Mouse (Mus musculus): ENCODE results near the gene Kcnc1.

Gene Kcnc1

DNA sequence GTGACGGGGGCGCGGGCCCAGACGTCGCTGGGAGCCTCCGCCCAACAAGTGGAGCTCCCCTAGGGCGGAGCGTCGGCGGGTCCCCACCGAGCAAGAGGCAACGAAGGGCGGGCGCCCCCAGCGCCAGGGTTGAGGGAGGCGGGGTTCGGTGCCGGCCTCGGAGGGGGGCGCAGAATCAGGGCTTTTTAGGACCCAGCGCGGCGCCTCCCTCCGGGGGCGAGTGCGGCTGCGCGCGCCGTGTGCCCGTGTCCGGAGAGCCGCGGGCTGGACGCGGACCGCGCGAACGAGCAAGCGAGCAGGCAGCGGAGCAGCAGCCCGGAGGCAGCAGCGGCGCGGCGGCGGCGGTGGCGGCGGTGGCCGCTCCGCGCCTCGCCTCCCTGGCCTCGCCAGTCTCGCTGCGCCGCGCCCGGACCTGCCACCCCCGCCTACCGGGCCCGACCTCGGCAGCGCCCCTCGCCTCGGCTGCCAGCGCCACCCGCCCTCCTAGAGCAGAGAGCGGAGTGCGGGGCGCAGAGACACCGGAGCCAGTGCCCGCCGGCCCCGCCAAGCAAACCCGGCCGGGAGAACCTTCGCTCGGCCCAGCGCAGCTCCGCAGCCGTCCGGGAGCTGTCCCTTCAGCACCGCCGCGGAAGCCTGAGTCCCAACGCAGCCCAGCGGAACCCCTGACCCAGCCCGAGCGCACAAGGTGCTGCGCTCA, at the start of gene Kcnc1:
Kcnc1 (plus strand) TSS at position 267 of the 697 bp plus-strand sequence.
- DNase-seq = peak; percentile 89

DNA sequence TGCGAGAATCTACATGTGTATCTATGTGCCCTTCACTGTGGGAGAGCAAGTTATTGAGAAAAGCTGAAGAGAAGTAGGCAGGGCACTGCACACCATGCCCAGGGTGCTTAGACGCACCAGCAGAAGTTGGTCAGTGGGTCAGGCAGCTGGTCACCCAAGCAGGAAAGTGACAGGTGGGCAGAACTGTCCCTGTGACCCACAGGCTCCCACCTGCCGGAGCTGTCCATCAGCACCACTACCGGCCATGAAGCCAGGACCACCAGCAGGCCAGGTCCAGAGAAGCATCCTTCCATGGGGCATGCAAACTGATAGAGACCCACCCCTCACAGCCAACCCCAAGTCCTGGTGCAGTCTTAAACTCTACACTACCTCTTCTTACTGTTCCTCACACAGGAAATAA, 48.6 kb upstream of the Kcnc1 start:
- DNase-seq = no peak

DNA sequence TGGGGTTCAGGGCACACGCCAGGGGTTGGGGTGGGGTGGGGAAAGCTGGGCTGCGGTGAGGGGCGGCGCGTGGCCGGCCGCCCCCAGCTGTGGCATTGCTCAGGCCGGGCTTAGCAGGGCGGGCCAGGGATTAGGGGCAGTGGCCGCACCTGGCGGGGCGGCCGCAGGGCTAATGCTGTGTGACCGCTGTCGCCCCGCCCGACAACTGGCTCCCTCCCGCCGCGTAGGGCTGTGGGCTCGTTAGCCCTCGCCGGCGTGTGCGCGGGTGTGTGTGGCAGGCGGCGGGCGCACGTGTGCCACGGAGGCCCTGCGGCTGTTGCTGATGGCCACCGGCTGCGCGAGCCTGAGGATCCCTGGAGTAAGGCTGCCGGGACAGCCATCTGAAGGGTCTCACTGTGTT, 47.5 kb upstream of the Kcnc1 start:
- DNase-seq = no peak

DNA sequence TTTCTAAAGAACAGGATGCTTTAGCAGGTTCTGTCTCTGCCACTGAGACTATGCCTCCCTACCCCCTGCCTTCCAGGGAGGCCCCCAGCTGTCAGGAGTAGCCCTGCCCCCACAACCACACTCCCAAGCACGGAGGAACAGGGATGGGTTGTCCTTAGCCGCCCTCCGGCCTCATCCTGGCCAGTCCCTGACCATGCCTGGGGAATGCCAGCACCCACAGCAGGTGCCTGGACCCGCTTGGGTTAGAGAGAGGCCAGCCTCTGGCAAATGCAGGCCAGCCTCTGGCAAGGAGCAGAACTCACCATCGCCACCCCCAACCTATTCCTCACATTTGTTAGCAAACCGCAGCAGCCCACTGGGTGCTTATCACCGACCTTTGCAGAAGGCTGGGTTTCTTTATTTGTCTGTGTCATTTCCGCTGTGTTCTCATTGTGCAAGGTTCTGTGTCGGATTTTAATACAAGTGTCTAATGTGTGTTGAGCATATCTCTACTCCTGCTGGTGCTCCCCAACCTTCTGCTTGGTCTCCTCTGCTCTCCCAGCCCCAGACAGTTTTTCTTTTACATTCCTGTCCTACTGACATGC, 46.1 kb upstream of the Kcnc1 start:
- DNase-seq = no peak

GRCm38 (mm10) chr7:46352748-46353147, 43.5 kb upstream of the Kcnc1 start:
- DNase-seq = no peak

DNA sequence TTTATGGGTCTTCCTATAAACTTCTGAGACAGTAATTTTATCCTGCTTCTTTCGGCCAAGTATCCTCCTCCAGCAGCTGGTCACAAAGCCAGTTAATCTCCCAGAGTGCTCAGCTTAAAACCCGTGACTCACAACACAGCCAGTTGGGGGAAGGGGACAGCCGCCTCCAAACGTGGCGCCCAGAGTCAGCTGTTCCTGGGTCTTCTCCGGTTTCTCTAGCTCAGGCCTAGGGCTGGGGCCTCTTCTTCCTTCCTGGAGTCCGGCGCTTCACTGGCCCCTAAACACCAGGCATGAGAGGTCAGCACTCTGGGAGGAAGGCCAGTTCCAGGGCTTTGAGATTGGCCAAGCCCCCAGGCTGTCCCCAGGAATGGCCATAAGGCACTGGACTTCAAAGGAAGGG, 43.1 kb upstream of the Kcnc1 start:
- DNase-seq = no peak

DNA sequence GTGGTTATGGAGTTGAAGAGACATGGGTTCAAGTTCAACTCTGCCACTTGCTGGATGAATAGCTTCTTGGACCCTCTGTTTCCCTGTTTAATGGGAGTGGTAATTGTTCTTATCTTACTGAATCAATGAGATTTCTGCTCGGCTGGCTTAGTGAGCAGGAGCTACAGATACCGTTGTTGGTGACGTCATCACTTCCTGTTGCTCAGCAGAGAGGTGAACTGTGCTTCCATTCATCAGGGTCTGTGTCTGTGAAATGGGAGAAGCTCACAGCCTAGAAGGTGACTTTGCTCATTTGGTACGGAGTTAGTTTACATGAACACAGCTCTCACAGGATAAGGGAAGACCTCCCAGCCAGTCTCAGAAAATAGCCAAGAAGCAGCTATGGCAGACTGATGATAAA, 42.4 kb upstream of the Kcnc1 start:
- DNase-seq = no peak

DNA sequence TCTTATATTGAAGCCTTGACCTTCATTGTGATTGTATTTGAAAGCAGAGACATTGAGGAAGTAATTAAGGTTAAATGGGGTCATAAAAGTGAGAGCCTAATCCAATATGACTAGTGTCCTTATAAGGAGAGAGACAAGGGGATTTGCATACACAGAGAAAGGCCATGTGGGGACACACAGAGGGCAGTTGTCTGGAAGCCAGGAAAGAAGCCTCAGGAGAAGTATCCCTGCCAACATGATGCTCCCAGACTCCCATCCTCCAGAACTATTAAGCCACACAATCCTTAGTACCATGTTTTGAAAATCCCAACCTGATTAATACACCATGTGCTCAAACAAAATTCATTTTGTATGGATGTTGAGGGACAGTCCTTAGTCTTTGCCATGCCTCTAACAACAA, 34.5 kb upstream of the Kcnc1 start:
- DNase-seq = no peak

DNA sequence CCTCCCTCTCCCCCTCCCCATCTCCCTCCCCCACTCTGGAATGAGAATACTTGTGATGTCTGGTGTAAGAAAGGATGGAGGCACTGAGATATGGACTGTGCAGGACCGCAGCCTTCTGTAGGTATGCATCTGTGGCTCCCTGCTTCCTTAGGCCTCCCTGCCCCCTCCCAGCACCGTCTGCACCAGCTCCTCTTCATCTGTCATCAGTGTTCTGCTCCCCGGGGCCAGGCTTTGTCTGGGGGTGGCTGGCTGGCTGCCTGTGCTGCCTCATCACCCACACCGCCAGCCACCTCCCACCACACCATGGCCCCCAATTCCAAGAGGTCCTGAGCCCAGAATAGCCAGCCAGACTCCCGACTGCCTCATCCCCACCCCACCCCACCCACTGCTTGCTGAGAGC, 32.1 kb upstream of the Kcnc1 start:
- no peak for DNase-seq

DNA sequence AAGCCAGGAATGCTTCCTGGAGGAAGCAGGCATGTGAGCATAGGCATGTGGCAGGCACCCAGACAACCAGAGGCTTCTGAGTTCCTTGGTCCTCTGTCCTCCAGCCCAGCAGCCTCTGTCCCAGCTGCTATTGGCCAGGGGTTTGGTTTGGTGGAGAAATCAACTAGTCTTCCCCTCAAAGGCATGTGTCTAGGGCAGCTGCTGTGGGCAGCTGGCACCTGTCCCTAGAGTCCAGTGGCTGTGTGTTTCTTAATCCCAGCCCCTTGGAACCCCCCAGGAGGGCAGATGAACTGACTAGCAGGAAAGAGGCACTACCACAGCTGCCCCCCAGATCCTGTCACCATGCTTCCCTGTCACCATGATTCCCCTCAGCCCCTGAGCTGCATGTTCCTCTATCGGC, 30.5 kb upstream of the Kcnc1 start:
- no peak for DNase-seq

- no peak for DNase-seq
These were observed 25.2 kb upstream of the Kcnc1 start for GRCm38 (mm10) chr7:46371104-46371503.

DNA sequence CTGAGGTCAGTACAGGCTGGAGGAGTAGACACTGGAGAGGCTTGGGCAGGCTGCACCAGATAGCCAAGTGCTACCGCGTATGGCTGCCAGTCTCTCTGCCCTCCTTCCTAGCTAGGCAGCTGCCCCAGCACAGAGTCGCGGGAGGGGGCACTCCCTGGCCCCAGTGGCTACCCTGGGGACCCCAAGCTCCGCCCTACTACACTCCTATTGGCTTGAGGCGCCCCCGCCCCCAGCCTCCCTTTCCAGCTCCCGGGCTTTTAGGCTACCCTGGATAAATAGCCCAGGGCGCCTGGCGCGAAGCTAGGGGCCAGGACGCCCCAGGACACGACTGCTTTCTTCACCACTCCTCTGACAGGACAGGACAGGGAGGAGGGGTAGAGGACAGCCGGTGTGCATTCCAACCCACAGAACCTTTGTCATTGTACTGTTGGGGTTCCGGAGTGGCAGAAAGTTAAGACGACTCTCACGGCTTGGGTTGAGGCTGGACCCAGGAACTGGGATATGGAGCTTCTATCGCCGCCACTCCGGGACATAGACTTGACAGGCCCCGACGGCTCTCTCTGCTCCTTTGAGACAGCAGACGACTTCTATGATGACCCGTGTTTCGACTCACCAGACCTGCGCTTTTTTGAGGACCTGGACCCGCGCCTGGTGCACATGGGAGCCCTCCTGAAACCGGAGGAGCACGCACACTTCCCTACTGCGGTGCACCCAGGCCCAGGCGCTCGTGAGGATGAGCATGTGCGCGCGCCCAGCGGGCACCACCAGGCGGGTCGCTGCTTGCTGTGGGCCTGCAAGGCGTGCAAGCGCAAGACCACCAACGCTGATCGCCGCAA, 19.9 kb upstream of the Kcnc1 start, which contains the start of gene Myod1:
Myod1 (plus strand) TSS at position 303 of the 836 bp plus-strand sequence.
- DNase-seq = no peak

GRCm38 (mm10) chr7:46377008-46377346, 19.3 kb upstream of the Kcnc1 start:
- DNase-seq = no peak

DNA sequence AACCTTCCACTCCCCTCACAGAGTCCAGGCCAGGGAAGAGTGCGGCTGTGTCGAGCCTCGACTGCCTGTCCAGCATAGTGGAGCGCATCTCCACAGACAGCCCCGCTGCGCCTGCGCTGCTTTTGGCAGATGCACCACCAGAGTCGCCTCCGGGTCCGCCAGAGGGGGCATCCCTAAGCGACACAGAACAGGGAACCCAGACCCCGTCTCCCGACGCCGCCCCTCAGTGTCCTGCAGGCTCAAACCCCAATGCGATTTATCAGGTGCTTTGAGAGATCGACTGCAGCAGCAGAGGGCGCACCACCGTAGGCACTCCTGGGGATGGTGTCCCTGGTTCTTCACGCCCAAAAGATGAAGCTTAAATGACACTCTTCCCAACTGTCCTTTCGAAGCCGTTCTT, 18.2 kb upstream of the Kcnc1 start:
- no peak for DNase-seq

DNA sequence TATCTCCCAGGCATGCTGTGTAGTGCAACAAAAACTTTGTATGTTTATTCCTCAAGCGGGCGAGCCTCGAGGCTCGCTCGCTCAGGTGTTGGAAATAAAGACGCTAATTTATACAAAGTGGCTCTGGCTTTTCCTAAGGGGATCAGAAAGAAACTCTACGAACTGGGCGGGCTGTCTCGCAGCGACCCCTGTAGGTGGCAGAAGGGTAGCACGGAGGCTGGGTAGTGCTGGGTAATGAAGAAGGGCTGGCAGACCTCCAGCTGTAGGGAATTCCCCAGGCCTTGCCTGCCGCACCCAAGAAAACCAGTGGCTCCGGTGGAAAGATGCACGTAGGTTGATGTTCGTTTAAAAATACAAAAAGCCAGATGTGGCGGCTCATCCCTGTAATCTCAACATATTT, 17.3 kb upstream of the Kcnc1 start:
- no peak for DNase-seq

DNA sequence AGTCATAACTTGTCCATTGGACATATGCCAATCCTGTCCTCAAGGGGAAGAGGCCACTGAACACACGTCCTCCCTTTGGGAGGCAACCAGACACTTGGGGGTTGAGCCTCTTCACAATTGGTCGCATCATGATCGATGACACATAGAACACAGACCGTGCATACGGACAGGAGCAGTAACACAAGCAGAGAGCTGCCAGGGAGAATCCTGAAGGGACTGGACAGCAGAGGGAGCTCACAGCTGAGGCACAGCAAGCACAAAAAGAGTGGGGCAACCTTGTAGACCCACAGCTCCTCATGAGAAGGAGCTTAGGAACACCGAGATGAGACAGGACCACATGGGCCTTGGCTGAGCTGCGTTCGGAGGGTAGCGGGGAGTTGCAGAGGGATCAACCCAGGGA, 15.7 kb upstream of the Kcnc1 start:
- no peak for DNase-seq

DNA sequence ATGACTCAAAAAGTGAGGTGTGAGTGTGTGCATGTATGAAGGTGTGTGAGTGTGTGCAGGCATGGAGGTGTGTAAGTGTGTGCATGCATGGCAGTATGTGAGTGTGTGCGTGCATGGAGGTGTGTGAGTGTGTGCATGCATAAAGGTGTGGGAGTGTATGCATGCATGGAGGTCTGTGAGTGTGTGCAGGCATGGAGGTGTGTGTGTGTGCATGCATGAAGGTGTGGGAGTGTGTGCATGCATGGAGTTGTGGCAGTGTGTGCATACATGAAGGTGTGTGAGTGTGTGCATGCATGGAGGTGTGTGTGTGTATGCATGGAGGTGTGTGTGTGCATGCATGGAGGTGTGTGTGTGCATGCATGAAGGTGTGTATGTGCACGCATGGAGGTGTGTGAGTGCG, 8.9 kb upstream of the Kcnc1 start:
- DNase-seq = no peak

DNA sequence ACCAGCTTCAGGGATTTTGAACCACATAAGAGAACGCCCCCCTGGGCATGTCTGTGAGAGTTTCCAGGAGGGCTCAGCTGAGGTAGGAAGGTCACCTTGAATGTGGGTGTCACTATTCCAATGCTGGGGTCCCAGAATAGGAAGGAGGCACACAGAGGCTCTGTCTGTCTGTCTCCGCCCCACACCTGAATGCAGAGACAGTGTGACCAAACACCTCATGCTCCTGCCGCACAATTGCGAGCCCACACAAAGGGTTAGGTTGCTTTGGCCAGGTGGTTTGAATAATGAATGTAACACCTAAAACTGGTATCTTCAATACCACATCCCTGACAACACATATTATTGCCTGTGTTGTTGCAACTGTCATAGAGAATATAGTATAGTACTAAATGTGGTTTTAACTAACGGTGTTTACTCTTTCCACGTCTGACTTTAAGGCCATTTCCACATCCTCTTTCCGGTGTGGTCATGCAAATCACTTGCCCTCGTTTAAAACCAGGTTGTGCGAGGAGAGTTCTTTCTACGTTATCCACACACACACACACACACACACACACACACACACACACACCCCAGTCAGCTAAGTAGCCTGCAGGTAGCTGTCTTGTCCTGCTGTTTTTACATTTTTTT, 6.7 kb upstream of the Kcnc1 start:
- no peak for DNase-seq

DNA sequence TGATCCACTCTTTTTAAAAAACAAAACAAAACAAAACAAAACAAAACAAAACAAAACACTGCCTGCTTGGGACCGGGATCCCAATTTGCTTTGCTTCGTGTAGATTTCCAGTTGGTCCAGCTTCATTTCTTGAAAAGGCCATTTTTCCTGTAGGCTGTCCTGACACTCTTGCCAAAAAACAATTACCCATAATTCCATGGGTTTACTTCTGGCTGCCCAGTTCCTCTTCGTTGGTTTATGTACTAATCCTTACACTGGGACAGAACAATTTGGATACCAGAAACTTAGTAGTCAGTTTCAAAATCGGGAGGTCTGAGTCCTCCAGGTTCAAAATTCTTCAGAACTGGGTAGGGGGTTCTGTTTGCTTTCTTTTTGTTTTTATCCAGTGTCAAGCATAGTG, 6.1 kb upstream of the Kcnc1 start:
- no peak for DNase-seq

DNA sequence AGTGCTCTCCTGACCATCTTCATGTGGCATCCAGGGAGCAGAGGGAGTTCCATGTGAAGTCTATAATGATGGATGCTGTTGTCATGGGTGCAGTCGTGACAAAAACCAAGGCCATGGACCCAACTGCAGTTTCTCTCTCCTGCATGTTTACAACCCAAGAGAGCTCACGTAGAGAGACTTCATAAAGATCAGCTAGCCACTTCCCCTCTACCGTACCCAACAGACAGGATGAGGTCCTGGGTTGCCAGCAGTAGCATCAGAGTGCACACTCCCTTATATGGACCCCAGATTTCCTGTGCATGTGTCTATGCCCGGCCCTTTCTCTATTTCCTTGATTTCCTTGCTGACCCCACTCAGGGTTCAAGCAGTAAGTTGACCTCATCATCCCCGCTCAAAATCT, 4.6 kb upstream of the Kcnc1 start:
- no peak for DNase-seq

DNA sequence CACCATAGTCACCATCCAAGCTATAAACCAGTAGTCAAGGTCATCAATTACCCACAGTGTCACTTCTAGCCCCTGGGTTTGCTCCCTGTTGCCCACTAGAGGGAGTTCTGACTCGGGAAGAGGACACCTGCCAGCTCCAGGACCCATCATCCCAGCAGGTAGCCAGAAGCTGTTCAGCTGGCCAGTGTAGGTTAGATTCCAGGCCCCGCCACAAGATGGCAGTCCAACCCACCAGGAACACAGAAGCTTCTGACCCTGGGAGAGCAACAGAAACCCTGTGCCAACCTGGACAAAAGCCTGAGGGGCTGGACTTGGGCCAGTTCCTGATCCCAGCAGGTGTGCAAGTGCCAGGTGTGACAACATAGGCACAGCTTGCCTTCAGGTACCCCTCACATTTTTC, 3.2 kb upstream of the Kcnc1 start:
- peak; percentile 98 for DNase-seq

DNA sequence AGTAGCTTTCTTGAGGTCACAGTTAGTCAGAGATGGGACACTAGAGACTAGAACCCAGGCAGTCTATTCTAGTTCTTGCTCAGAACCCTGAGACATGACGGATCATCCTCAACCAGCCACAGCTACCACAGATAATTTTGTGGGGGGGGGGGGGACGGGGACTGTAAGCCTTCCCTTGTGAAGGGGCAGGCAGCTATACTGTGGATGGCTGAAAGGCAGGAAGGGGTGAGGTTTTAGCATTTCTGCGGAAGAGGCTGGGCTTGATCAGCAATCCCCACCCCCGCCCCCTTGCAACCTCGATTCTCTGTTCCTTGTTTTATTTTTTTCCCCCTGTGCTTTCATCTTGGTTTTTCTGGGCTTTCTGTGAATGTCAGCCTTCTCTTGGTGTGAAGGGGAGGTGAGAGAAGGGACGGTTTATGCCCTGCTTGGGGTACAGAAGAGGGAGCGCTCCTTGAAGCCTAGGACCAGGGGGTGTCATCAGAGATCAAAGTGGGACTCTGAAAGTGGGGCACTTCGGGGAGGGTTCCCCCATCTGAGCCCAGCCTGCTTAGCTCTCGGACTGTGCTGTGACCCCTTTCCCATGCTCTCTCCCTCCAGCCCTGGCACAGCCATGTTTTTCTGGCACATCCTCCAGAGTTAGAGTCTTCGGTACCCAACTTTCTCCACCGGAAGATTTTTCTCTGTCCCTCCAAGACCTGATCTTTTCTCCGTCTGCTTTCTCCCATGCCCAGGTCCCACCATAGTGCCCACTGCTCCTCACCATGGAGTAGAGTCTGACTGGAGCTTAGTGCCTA, 2.4 kb upstream of the Kcnc1 start:
- DNase-seq = peak; percentile 57

- peak; percentile 52 for DNase-seq
These were observed 1.4 kb upstream of the Kcnc1 start for GRCm38 (mm10) chr7:46394933-46395332.
